In the genomic region with DNA sequence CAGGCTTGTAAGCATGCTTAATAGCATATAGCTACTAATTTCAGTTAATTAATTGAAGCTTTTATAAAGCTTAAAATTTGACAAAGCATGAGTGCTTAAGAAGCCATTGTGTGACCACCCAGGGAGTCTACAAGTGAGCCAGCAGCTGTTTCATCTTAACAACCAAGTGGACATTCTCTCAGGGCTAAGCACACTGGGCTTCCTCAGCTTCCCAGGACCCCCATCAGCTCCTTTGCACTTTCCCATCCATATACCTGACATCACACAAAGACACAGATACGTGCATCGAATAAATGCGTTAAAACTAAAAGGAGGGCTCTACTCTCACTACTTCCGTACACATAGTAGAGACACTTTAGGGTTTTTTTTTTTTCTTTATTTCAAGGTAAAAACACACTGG, we compare ENCODE assay signal across 14 mouse cellular contexts. TPM values are rescaled to one million over a fixed set of nuclear protein-coding genes. Genes with fewer than 3 reads are reported as not detected.
"Had no signal": no experiment of that assay in that cellular context is flagged by ENCODE, and none has a peak within 500 bp of the region (broad histone marks: within the 10 kb centered on the region; RNA-seq: fewer than 3 reads in every experiment).

No protein-coding gene starts in this region.

- H3K27ac ChIP-seq: limb, embryonic 15.5 days; liver, embryonic 12.5 days; midbrain, embryonic 12.5 days; stomach, postnatal 0 days had no signal

- H3K4me3 ChIP-seq: limb, embryonic 15.5 days; liver, embryonic 12.5 days; midbrain, embryonic 12.5 days had no signal

- ATAC-seq: liver, embryonic 12.5 days; midbrain, embryonic 16.5 days had no signal

- H3K27me3 ChIP-seq: limb, embryonic 15.5 days; liver, embryonic 12.5 days; midbrain, embryonic 12.5 days had no signal

- H3K4me1 ChIP-seq: limb, embryonic 15.5 days; liver, embryonic 12.5 days; midbrain, embryonic 12.5 days had no signal

- H3K4me2 ChIP-seq: limb, embryonic 15.5 days; liver, embryonic 12.5 days; midbrain, embryonic 12.5 days had no signal

- H3K9ac ChIP-seq: limb, embryonic 15.5 days; liver, embryonic 12.5 days; midbrain, embryonic 12.5 days had no signal

- H3K36me3 ChIP-seq: limb, embryonic 15.5 days; liver, embryonic 12.5 days; midbrain, embryonic 12.5 days had no signal

- DNase-seq: kidney, adult 8-10 months; kidney, postnatal 25 days; thymus, postnatal 4 days had no signal

- H3K9me3 ChIP-seq: limb, embryonic 15.5 days; liver, embryonic 12.5 days; midbrain, embryonic 12.5 days had no signal

RNA-seq across cellular contexts. Expression of gene Havcr1, which starts 19.8 kb away (rescaled TPM):
- total RNA-seq: layer of hippocampus, postnatal 25 days; left cerebral cortex, adult 8-10 months; left cerebral cortex, postnatal 25 days; megakaryocyte-erythroid progenitor cell, adult 5-6 weeks had no signal
- polyA plus RNA-seq: limb, embryonic 11.5 days; liver, embryonic 12.5 days; midbrain, embryonic 12.5 days; midbrain, embryonic 16.5 days; stomach, postnatal 0 days had no signal

RNA-seq across cellular contexts. Expression of gene Timd2, which starts 47.8 kb away (rescaled TPM):
- total RNA-seq: layer of hippocampus, postnatal 25 days; left cerebral cortex, adult 8-10 months; left cerebral cortex, postnatal 25 days; megakaryocyte-erythroid progenitor cell, adult 5-6 weeks had no signal
- polyA plus RNA-seq: lung, embryonic 16.5 days; midbrain, embryonic 12.5 days; midbrain, embryonic 16.5 days; stomach, postnatal 0 days had no signal

RNA-seq across cellular contexts. Expression of gene Timd4, which starts 55.9 kb away (rescaled TPM):
- total RNA-seq: left cerebral cortex, postnatal 25 days; megakaryocyte-erythroid progenitor cell, adult 5-6 weeks had no signal
